Mouse (Mus musculus): ENCODE data around the gene Lgi1. TPM values are rescaled to one million over a fixed set of nuclear protein-coding genes. Genes with fewer than 3 reads are reported as not detected.

Gene Lgi1
- 0.46 and 0.51 TPM in 2 replicates for polyA plus RNA-seq (2015; fragmentation: Nextera tagmentation; extraction: Ambion mirVana)

GRCm38 (mm10) chr19:38264505-38265500 is at the start of gene Lgi1:
Lgi1 (plus strand) TSS chr19:38264536.
- Histone ChIP-seq H3K27ac (ENCODE audit: low read length) (no peak within 1 kb of the TSS), H3K9me3 (ENCODE audit: control insufficient read depth, low read length) (no peaks in the 10 kb centered on the region), H3K4me2 (ENCODE audit: low read depth, low read length) (peak within 1 kb of the TSS; percentile 10; the same call in 1 of the 2 replicates), H3K4me3 (ENCODE audit: low read length) (no peak within 1 kb of the TSS), H3K4me1 (ENCODE audit: control insufficient read depth, insufficient read depth, low read length) (no peaks in the 10 kb centered on the region), H3K9ac (ENCODE audit: low read depth, low read length) (no peak within 1 kb of the TSS), H3K36me3 (ENCODE audit: control insufficient read depth, insufficient read depth, low read length) (no peaks in the 10 kb centered on the region), H3K27me3 (replicated peaks; ENCODE audit: control insufficient read depth, insufficient read depth, low read length) (0 out of 2 replicates have a peak, but pooled peaks cover 3% of the 10 kb centered on the region)
- WGBS = 24% methylated on average over 21 of the region's 21 CpGs
- ATAC-seq = no peak

DNA sequence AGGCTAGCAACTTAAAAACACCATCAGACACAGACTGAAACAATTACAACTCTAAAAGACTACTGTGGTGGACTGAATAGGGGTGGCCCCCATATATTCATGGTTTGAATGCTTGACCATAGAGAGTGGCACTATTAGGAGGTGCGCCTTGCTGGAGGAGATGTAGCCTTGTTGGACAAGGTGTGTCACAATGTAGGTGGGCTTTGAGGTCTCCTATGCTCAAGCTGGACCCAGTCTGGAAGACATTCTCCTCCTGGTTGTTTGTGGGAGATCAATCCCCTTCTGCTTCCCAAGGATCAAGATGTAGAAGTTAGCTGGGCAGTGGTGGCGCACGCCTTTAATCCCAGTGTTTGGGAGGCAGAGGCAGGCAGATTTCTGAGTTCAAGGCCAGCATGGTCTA is 46.6 kb upstream of the Lgi1 start:
- Histone ChIP-seq H3K4me1 (ENCODE audit: control insufficient read depth, insufficient read depth, low read length) (0 out of 2 replicates have a peak, but pooled peaks cover under 1% of the 10 kb centered on the region), H3K27ac (ENCODE audit: low read length) (no peak overlapping the region), H3K4me2 (ENCODE audit: low read depth, low read length) (no peak overlapping the region), H3K9me3 (ENCODE audit: control insufficient read depth, low read length) (no peaks in the 10 kb centered on the region), H3K4me3 (ENCODE audit: low read length) (no peak overlapping the region), H3K27me3 (replicated peaks; ENCODE audit: control insufficient read depth, insufficient read depth, low read length) (no peaks in the 10 kb centered on the region), H3K36me3 (ENCODE audit: control insufficient read depth, insufficient read depth, low read length) (peaks cover 6% of the 10 kb centered on the region; the same call in 1 of the 2 replicates), H3K9ac (ENCODE audit: low read depth, low read length) (no peak overlapping the region)
- no peak for ATAC-seq
- 100% methylated on average over 3 of the region's 3 CpGs for WGBS

DNA sequence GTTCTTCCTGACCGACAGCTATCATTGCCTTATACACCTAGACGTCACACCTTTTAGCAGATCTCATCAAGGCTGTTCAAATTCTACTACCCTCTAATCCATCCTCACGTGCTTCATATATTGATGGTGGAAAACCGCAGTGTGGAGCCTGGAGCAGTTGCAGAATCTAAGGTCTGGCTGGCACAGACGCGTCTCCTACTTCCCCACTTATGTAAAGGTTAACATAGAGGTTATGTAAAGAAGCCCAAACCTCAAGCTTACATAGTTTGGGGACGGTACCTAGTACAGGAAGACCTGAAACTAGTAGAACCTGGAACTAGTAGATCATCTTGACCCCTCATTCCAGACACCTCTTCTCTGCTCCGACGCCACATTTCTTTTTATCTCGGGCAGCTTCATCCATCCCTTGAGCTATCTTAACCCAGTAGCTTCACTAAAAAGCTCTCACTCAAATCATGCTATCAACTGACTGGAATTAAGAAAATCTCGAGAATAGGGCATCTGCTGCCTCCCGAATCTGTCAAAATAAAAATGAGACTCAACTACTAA is 40.9 kb upstream of the Lgi1 start:
- peak overlapping the region; percentile 84 for H3K9ac ChIP-seq (ENCODE audit: low read depth, low read length)
- 7% methylated on average over 12 of the region's 12 CpGs for WGBS
- ATAC-seq = peak; percentile 62

GRCm38 (mm10) chr19:38223905-38224684 is 40.2 kb upstream of the Lgi1 start, which contains the start of gene Fra10ac1:
Fra10ac1 (minus strand) TSS chr19:38224156.
- peak; percentile 98 for ATAC-seq
- H3K27ac ChIP-seq (ENCODE audit: low read length) = peak within 1 kb of the TSS; percentile 88
- H3K9me3 ChIP-seq (ENCODE audit: control insufficient read depth, low read length) = no peaks in the 10 kb centered on the region; the same call in 1 of the 2 replicates
- peak within 1 kb of the TSS; percentile 84 for H3K9ac ChIP-seq (ENCODE audit: low read depth, low read length)
- H3K4me1 ChIP-seq (ENCODE audit: control insufficient read depth, insufficient read depth, low read length) = 0 out of 2 replicates have a peak, but pooled peaks cover 6% of the 10 kb centered on the region
- H3K4me2 ChIP-seq (ENCODE audit: low read depth, low read length) = peak within 1 kb of the TSS; percentile 89
- H3K36me3 ChIP-seq (ENCODE audit: control insufficient read depth, insufficient read depth, low read length) = no peaks in the 10 kb centered on the region
- H3K27me3 ChIP-seq (replicated peaks; ENCODE audit: control insufficient read depth, insufficient read depth, low read length) = no peaks in the 10 kb centered on the region
- WGBS = under 1% methylated on average over 49 of the region's 49 CpGs
- H3K4me3 ChIP-seq (ENCODE audit: low read length) = peak within 1 kb of the TSS; percentile 81

More for the DNA sequence above, 40.9 kb upstream of the Lgi1 start:
- Histone ChIP-seq H3K36me3 (ENCODE audit: control insufficient read depth, insufficient read depth, low read length) (no peaks in the 10 kb centered on the region), H3K27ac (ENCODE audit: low read length) (peak overlapping the region; percentile 88), H3K27me3 (replicated peaks; ENCODE audit: control insufficient read depth, insufficient read depth, low read length) (no peaks in the 10 kb centered on the region), H3K4me1 (ENCODE audit: control insufficient read depth, insufficient read depth, low read length) (0 out of 2 replicates have a peak, but pooled peaks cover 6% of the 10 kb centered on the region), H3K9me3 (ENCODE audit: control insufficient read depth, low read length) (no peaks in the 10 kb centered on the region), H3K4me3 (ENCODE audit: low read length) (peak overlapping the region; percentile 81), H3K4me2 (ENCODE audit: low read depth, low read length) (peak overlapping the region; percentile 89)

DNA sequence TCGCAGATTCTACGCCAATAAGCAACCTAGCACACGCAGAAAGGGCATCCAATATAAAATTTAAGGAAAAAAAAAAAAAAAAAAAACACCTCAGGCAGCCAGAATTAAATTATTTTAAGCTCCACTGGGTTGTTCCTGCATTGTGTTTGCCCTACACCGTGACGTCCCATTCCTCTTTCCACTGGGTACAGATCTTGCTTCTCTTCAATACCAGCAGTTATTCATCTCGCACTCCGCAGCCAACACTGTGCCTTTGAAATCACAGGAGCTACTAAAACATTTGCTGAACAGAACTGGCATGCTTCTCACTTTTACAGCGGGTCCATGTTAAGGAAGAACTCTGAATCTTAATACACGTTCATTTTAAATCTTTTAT is 39.7 kb upstream of the Lgi1 start:
- no peak for ATAC-seq
- Histone ChIP-seq H3K4me3 (ENCODE audit: low read length) (peak overlapping the region; percentile 81), H3K27ac (ENCODE audit: low read length) (no peak overlapping the region; the same call in 1 of the 2 replicates), H3K9ac (ENCODE audit: low read depth, low read length) (peak overlapping the region; percentile 84), H3K4me2 (ENCODE audit: low read depth, low read length) (peak overlapping the region; percentile 89), H3K27me3 (replicated peaks; ENCODE audit: control insufficient read depth, insufficient read depth, low read length) (no peaks in the 10 kb centered on the region), H3K4me1 (ENCODE audit: control insufficient read depth, insufficient read depth, low read length) (0 out of 2 replicates have a peak, but pooled peaks cover 6% of the 10 kb centered on the region), H3K9me3 (ENCODE audit: control insufficient read depth, low read length) (no peaks in the 10 kb centered on the region; the same call in 1 of the 2 replicates), H3K36me3 (ENCODE audit: control insufficient read depth, insufficient read depth, low read length) (no peaks in the 10 kb centered on the region)
- WGBS = 17% methylated on average over 9 of the region's 9 CpGs

GRCm38 (mm10) chr19:38228699-38229098 is 35.6 kb upstream of the Lgi1 start:
- Histone ChIP-seq H3K4me1 (ENCODE audit: control insufficient read depth, insufficient read depth, low read length) (no peaks in the 10 kb centered on the region), H3K4me2 (ENCODE audit: low read depth, low read length) (no peak overlapping the region), H3K36me3 (ENCODE audit: control insufficient read depth, insufficient read depth, low read length) (no peaks in the 10 kb centered on the region), H3K27me3 (replicated peaks; ENCODE audit: control insufficient read depth, insufficient read depth, low read length) (no peaks in the 10 kb centered on the region), H3K9ac (ENCODE audit: low read depth, low read length) (no peak overlapping the region), H3K9me3 (ENCODE audit: control insufficient read depth, low read length) (no peaks in the 10 kb centered on the region; the same call in 1 of the 2 replicates), H3K4me3 (ENCODE audit: low read length) (no peak overlapping the region), H3K27ac (ENCODE audit: low read length) (no peak overlapping the region)
- WGBS = 54% methylated on average over 2 of the region's 2 CpGs
- ATAC-seq = no peak

DNA sequence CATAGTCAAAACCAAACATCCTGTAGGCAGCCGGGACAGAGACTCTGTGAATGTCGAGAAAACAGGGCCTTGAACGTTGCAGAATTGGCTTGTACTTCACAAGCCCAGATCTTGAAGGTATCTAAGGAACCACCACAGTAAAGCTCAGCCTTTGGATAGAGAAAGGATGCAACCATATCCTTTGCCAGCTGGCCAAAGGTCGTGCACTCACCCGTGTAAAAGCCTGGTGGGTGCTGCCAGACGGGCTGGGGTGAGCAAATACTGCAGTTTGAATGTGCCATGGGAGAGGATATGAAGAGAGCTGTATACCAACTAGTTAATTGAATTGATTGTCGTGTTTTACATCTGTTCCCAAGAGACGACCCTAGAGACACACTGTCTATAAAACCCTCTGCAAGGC is 32.2 kb upstream of the Lgi1 start:
- Histone ChIP-seq H3K27ac (ENCODE audit: low read length) (no peak overlapping the region), H3K4me2 (ENCODE audit: low read depth, low read length) (no peak overlapping the region), H3K36me3 (ENCODE audit: control insufficient read depth, insufficient read depth, low read length) (no peaks in the 10 kb centered on the region), H3K9ac (ENCODE audit: low read depth, low read length) (no peak overlapping the region), H3K27me3 (replicated peaks; ENCODE audit: control insufficient read depth, insufficient read depth, low read length) (no peaks in the 10 kb centered on the region), H3K9me3 (ENCODE audit: control insufficient read depth, low read length) (no peaks in the 10 kb centered on the region; the same call in 1 of the 2 replicates), H3K4me3 (ENCODE audit: low read length) (no peak overlapping the region), H3K4me1 (ENCODE audit: control insufficient read depth, insufficient read depth, low read length) (no peaks in the 10 kb centered on the region)
- ATAC-seq = no peak
- WGBS = 34% methylated on average over 8 of the region's 8 CpGs

DNA sequence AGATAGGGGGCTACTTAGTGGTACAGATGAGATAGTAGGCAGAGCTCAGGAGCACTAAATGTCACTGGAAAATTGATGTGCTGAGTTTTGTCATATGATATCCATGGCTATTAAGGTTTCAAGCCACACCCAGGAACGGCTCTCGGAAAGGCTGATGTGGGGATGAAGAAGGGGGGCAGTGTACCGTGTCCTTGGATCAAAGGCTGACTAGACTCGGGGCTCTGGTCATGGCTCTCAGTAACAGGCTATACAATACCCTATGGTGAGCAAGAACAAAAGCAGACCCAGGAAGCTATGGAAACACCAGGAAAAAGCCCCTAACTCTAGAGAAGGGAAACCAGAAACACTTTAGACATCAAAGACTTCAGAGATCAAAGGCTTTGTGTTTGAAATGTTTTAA is 31.8 kb upstream of the Lgi1 start:
- no peaks in the 10 kb centered on the region for H3K27me3 ChIP-seq (replicated peaks; ENCODE audit: control insufficient read depth, insufficient read depth, low read length)
- H3K36me3 ChIP-seq (ENCODE audit: control insufficient read depth, insufficient read depth, low read length) = no peaks in the 10 kb centered on the region
- WGBS = 11% methylated on average over 4 of the region's 4 CpGs
- no peak overlapping the region for H3K9ac ChIP-seq (ENCODE audit: low read depth, low read length)
- no peaks in the 10 kb centered on the region for H3K4me1 ChIP-seq (ENCODE audit: control insufficient read depth, insufficient read depth, low read length)
- H3K4me2 ChIP-seq (ENCODE audit: low read depth, low read length) = no peak overlapping the region
- H3K4me3 ChIP-seq (ENCODE audit: low read length) = no peak overlapping the region
- no peak for ATAC-seq
- no peak overlapping the region for H3K27ac ChIP-seq (ENCODE audit: low read length)
- H3K9me3 ChIP-seq (ENCODE audit: control insufficient read depth, low read length) = no peaks in the 10 kb centered on the region; the same call in 1 of the 2 replicates

Measured in intestine, embryonic 16.5 days (tissue).